Mouse (Mus musculus) B cell, adult 2 months (primary cell): Measurements from ENCODE around the gene Thbs4.

Experiments used
- DNase-seq, 2 experiments: peaks; one replicate each; pipeline ENCODE4 v3.0.0; 2022

The Thbs4 gene

GRCm38 (mm10) chr13:92711821-92712220 is 82.8 kb downstream of the Thbs4 start:
- no peak for DNase-seq

GRCm38 (mm10) chr13:92710361-92710760 is 84.3 kb downstream of the Thbs4 start:
- no peak for DNase-seq

DNA sequence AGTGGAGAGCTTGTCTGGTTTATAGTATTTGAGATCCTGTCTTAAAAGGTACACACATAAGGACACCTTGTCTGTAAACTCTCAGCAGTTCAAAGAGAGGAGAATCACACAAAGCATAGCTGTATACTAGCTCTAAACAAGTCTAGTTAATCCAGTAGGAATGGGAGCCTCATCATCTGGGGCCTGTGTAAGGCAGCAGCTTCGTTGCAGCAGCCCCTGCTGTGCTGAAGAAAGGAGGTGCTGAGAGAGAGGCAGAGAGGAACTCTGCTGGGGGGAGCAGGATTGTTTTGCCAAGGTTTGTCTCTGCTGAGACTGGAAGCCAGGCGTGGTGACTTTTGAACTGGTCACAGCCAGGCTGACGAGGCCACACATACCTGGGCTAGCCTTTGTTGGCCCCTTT is 85.1 kb downstream of the Thbs4 start:
- DNase-seq, result no peak

- no peak for DNase-seq
Measured at GRCm38 (mm10) chr13:92708466-92708865, 86.2 kb downstream of the Thbs4 start.

- no peak for DNase-seq
Measured at GRCm38 (mm10) chr13:92707941-92708340, 86.7 kb downstream of the Thbs4 start.

- no peak for DNase-seq
Measured at GRCm38 (mm10) chr13:92706342-92707061, 88.1 kb downstream of the Thbs4 start.

DNA sequence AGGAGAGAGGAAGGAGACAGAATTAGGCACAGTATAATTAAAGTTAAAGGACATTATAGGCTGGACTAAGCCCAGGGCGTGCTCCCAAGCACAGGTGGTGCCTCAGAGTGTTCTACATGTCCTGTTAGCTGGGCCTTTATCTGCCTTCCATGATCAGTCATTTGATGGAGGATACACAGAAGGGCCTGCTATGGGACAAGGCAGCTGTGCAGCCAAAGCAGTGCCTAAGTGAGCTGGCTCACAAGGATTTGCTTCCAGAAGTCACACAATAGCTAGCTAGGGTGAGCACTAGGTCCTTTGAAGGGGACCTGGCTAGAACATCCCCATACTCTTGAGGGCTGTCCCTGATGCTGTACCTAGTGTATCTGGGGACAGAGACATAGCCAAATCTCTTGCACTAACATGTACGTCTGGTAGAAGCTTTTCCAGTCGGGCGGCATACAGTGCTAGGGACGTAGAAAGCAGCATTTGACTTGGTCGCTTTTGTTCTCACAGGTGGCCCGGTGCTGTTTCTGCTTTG is 89.5 kb downstream of the Thbs4 start:
- DNase-seq, result no peak

GRCm38 (mm10) chr13:92704189-92704588 is 90.4 kb downstream of the Thbs4 start:
- no peak for DNase-seq

- peak in 1 of 2 experiments; percentile 9 for DNase-seq
Measured at GRCm38 (mm10) chr13:92703241-92704027, 91.2 kb downstream of the Thbs4 start.

DNA sequence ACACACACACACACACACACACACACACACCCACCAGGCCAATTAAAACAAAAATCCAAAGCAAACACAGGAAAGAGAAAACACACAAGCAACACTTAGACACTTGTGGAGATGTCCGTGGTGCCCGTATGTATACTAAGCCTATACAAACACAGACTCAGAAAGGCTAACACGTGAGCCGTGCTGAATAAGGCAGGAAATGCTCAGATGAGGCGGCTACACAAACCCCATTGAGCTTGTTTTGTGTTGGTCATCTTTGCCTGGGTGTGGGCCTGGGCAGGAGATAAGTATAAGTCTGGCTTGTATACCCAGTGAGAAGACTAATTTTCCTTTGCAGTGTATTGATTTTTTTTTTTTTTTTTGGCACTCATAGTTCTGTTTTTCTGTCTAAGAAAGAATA is 92.6 kb downstream of the Thbs4 start:
- DNase-seq, result no peak
